Mouse (Mus musculus) left cerebral cortex, adult 8-10 months (tissue): ENCODE measurements at regions not wholly inside any gene's neighbourhood (a gene's known extent, or its start where the extent isn't known, plus 50 kb on each side); places are given as distances from the start of the nearest gene placed in this dataset.

Experiments
- DNase-seq, 2 experiments: peaks; one replicate each; pipeline ENCODE4 v3.0.0; 2022; ENCODE audit warnings: low spot score in 2 of 2

DNA sequence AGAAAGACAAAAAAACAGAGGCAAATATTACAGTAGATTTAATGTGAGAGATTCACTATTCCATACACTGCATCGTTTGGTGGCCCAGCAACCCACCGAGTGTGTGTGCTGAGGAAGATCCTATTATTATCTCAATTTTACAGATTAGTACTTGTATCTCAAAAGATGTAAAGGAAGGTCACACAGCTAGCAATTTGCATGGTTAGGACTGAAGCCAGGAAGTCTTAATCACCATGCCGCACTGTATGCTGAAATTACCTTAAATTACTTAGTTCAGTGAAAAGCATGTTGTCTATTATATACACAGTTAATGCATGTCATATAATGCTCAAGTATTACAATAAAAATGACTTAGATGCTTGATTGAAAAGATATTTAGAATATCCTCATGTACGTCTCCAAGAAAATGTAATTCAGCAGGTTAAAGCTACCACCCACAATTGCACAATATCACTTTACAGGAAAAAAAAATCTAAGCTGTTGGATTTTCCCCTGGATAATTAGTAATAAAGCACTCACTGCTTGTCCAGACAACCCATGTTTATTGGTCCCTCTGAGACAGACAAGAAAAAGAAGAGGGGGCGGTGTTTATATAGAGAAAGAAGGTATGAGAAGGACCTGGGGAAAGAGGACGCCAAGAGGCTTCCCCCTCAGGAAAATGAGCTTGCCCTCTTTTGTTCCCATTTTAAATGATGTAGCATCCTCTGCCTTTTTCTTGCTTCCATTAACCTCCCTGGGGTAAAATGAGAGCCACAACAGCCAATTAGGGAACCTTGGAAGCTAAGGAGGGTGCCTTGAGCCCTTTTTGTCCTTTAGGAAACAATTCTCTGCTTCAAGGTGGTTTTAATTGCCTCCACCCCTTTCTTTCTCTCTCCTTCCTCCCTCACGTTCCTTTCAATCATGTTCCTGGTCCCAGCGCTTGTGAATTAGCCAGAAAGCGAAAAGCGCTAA is 204.6 kb upstream of the Xrcc4 start:
- no peak for DNase-seq

- no peak for DNase-seq
Measured at GRCm38 (mm10) chr13:90292905-90293304, 203.5 kb upstream of the Xrcc4 start.

- DNase-seq: no peak
Measured at GRCm38 (mm10) chr13:90292124-90292523, 202.7 kb upstream of the Xrcc4 start.

GRCm38 (mm10) chr13:90280976-90281375 is 191.6 kb upstream of the Xrcc4 start:
- no peak for DNase-seq

DNA sequence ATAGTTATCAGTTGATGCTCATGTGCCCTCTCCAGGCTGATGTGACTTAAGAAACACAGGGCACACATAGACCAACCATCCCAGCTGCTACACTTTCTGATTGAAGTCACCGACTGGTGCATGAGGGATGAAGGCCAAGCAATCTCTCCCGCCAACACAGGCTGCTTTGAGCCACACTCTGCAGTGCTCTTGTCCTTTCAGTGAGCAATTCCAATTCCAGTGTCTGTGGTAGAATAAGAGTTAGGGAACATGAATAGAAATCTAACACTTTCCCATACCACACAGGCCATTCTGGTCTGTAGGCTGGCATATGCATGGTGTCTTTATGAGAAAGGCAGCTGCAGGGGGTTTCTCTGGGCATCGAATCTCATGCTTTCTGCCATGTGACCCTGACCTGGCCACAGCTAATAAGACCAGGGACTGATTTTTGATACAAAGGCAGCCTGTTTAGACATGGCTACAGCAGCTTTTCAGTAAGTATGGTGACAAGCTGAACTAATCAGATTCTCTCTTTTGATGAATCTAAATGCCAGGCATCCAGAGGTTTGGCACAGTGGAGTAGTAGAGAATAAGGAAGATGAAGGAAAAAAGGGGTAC is 190.5 kb upstream of the Xrcc4 start:
- no peak for DNase-seq

DNA sequence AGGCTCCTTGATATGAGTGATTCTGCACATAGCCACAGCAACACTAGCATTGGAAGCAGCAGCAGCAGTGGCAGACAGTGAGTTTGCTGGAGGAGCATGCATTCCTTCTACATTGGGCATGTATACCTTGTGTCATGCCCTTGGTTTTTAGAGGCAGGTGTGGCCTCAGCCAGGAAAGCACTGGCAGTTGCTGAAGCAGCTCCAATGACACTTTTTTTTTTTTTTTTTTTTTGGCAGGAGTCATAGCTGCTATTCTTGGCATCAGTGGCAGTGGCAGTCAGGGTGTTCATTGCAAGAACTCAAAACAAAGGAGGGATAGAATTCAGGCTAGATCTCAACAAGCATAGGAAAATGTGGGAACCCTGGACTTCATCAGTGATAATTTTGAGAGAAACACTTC is 189.9 kb upstream of the Xrcc4 start:
- DNase-seq: no peak

- no peak for DNase-seq
Measured at GRCm38 (mm10) chr13:90259071-90259742, 169.8 kb upstream of the Xrcc4 start.

DNA sequence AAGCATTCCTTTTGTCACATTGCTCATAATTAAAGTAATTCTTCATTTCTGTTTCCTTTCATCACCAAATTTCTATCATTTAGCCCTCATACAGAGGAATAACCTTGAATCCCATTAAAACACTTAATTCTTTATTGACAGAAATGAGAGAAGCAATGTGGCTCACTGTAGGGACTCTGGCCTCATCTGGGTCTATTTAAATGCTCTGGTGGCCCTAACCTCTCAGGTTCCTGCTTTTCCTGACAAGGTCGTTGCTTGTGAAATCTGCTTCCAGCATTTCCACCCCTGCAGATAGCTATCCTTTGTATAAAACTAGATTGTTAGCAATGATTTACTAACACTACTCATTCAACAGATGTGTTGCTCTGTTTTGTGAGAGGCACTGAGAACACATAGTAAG is 163.6 kb upstream of the Xrcc4 start:
- no peak for DNase-seq

DNA sequence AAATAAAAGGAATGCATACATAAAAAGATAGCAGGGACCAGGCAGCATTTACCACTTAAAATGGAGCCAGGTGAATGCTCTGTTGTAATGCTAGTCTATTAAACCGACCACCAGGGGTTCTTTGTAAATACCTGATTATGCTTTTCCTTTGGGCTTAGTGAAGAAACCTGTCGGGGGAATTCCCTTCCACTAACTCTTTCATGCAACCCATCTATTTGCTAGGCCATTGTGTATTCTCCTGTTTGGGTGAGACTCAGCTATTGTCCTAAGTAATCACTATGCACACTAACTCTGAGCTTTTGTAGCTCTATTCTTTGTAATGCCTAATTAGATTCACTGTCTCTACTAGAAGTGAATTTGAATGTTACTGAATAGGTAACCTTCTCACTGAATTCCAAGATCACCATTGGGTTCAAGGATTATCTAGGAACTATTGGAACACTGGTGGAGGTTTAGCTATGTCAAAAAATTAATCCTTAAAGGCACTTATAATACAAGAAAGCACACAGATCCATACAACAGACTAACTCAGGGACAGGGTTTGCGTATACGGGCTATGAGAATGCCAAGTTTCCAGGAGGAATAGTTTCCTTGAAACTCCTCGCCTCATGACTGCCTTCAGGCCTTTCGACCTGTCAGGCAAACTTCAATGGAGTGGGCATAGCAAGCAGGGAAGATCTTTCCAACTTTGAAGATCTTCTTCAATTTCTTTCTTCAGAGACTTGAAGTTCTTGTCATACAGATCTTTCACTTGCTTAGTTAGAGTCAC is 156.8 kb upstream of the Xrcc4 start:
- no peak for DNase-seq

GRCm38 (mm10) chr13:90238331-90238730 is 148.9 kb upstream of the Xrcc4 start:
- DNase-seq: no peak

GRCm38 (mm10) chr13:90233986-90234385 is 144.6 kb upstream of the Xrcc4 start:
- no peak for DNase-seq

DNA sequence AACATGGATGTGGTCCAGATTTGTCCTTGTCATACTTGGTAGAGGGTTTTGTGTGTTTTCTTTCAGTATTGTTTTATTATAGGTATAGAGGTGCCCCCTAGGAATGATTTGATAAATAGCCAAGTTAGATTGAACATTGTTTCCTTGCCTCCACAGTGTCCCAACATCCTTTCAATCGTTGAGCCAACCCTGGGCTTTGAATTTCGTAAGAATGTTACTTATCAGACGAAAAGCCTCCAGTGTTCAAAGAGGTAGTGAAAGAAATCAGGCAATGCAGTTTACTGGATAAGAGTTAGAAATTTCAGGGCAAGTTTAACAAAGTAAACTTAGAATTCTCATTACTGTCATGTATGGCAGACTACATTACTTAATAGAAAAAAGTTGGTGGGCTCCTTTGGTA is 144.2 kb upstream of the Xrcc4 start:
- DNase-seq: no peak

DNA sequence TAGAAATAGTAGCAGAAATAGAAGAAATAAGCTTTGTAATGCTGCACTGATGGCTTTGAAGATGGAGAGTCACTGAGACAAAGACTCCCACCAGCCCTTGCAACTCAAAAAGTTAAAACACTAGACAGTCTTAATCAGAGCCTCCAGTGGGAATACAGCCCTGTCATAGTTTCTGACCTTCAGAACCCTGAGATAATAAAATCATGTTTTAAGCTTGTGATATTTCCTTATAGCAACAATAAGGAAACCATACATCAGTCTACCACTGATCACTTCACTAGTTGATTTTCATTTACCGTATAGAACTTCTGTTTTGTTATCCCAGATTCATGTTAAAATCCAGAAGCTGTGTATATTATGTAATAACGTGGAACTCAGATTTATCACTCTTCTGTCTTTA is 139.7 kb upstream of the Xrcc4 start:
- DNase-seq: no peak

DNA sequence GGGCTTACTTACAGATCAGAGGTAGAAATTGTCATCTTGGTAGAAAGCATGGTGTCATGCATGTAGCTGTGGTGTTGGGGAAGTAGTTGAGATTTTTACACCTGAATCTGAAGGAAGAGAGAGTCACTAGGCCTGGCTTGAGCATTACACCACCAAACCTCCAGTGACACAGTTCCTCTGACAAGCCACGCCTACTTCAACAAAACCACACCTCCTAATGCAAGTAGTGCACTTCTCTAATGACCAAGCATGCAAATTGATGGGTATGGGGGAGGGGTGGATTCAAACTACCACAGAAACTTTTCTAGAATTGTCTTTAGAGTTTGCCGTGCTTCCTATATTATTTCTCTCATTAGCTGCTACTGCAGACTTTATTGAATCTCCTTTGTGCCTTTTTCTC is 136.8 kb upstream of the Xrcc4 start:
- no peak for DNase-seq

- no peak for DNase-seq
Measured at GRCm38 (mm10) chr13:90212390-90212789, 123.0 kb upstream of the Xrcc4 start.

DNA sequence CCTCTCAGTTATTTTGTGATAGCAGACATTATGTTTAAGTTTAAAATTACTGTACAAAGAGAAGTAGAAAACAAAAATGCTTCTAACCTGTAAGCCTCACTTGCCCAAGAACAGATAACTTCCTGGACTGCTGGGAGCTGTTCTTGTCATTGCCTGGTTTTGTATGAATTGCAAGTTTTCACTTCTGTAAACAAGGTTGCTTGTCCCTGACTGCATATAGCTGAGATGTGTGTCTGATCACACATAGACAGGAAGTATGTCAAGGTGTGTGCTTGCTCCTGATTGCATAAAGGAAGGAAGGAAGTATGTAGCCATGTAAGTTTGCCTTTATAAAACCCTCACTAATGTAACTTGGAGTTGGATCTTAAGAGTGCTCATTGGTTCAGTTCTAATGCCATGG is 118.5 kb upstream of the Xrcc4 start:
- no peak for DNase-seq
